Mouse (Mus musculus) ES-CJ7 (cell line): ENCODE measurements at regions not wholly inside any gene's neighbourhood (a gene's known extent, or its start where the extent isn't known, plus 50 kb on each side); places are given as distances from the start of the nearest gene placed in this dataset.

Experiments
- DNase-seq: peaks from one replicate; pipeline ENCODE4 v3.0.0; 2011; ENCODE audit warnings: low read depth, low spot score

DNA sequence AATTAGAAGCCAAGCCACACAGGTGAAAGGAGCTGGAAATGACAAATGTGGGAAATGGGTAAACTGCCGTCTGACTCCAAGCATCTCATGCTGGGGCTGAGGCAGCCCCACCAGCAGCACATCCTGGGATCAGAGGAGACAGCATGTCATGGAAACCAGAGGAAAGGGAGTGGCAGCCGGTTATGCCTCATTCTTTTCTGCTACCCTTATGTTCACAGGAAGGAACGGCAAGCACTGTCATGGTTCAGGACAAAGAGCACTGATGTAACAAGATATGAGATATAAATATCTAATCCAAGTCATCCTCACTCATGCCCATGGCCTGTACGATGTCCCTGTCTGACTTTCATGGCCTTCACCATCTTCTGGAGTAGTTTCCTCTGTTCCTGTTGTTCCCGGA is 125.2 kb upstream of the Tnfaip3 start:
- DNase-seq: no peak

DNA sequence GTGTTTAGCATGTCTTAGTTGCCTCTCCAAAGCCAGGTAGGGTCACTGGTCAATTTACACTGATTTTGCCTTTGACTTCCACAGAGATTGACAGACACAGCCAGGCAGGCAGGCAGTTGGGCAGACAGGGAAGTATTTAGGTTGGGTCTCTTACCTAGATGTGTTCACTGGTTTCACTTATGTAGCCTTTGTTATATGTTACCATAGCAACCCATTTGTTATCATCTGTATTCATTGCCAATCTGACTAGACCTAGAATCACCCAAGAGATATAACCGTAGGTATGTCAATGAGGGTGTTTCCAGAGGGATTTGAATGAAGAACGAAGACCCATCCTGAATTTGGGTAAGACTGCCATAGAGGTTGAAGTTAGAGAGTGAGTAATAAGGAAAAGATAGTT is 123.8 kb upstream of the Tnfaip3 start:
- no peak for DNase-seq

DNA sequence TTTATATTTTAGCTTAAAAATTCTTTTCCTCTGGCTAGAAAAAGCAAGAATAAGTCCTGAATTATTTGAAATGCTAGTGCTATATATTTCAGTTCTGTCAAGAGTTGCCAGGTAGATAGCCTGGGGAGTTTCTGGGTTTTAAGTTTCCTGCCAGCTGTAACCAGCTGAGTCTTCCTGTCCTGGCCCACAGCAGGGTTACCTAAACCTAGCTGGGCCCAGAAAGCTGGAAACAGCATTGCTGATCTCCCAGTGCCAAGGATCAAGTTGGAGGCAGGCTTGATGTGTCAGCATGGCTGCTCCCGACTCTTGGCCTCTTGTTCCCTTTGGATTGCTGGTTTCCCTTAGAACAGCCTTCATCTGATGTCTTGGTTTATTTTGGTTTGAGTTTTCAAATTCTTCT is 122.8 kb upstream of the Tnfaip3 start:
- DNase-seq: no peak

DNA sequence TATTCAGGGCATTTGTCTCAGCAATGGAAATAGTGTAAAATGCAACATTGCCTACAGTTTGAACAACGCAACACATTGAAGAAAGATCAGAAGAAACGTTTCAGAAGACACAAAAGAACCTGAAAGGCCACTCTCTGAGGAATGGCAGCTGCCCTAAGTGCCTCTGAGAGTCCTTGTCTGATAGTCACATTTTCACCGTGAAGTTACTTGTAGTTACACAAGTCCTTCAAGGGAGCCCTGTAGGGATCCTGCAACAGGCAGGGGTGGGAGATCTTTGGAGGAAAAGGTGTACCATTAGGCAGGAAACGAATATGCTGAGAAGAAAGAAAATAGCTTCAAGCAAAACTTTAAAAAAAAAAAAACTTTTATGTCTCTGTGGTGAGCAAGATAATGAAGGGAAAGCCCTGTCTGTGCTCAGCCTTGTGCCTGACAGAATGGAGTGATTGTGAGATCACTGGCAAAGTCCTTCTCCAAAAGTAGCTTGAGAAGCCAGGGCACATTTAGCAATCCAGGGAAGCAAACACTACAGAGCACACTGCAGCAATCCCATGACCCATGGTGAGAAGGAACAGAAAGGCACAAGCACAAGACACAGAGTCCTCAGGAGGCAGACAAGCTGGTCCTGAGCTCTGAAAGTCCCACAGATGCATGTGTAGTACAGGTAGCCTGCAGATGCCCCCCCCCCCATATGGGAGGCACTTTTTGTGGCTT is 112.3 kb upstream of the Tnfaip3 start:
- DNase-seq: no peak

DNA sequence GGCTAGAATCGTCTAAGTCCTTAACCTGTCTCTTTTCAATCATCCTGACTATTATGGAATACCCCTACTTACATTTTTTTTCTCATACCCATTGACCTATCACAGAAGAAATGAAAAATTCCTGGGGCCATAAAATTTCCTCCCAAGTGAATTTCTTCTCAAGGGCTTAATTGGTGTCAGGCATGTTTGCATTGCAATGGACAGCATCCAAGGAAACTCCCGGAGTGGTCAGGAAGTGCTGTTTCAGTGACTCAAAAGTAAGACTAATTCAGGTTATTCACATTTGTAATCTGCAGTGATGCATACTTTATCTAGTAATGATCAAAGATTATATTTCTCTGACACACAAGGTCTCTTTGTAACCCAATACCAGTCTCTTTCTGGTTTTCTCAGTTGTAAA is 111.5 kb upstream of the Tnfaip3 start:
- DNase-seq: no peak

DNA sequence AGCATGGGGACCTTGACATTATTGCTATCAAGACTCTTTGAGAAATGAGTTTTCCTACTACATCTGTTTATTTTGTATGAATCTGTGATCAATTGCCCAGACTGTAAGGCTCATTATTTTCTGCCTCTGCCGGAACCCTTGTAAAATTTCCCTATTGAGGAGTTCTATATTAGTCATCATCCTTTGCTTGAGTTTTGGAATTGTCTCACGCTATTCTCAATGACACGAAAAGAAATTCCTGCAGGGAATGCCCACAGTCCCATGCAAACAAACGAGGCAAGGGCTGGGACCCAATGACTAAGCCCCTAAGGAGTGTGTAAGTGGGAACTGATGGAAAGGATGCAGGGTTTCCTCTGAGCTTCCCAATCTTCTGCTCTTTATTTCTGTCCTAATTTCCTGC is 111.0 kb upstream of the Tnfaip3 start:
- no peak for DNase-seq

DNA sequence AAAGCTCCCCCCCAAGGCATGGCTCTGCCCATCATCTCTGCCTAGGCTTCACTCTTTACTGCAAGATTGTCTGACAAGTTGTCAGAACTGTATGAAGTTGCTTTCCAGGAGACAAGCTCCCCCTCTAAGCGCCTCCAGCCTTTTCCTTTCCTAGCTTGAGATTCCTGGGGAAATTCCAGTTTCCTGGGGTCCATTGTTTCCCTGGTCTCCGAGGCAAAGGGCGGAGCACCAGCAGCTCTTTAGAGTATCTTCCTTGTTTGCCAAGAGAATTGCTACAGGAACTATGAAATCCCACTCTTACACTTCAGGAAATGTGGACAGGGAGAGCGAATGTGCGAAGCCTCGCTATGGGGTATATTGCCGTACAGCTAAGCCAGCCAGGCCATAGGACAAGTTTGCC is 108.2 kb upstream of the Tnfaip3 start:
- DNase-seq: peak; percentile 6

DNA sequence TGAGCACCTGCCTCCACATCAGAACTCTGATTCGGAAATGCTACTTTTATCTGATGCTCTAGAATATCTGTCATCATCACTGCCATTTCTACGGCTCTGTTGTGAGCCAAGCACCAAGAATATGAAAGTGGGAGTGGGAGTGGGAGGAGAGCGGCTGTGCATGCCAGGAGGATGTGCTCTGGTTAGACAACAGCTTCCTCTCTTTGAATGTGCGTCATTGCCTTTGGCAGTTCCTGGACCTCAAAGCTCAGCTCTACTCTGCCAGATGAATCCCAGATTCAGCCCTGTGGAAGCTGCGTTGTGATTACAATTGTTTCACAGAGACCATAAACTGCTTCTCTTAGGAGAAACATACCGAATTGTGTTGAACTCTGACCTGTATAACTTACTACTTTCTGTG is 106.8 kb upstream of the Tnfaip3 start:
- no peak for DNase-seq

DNA sequence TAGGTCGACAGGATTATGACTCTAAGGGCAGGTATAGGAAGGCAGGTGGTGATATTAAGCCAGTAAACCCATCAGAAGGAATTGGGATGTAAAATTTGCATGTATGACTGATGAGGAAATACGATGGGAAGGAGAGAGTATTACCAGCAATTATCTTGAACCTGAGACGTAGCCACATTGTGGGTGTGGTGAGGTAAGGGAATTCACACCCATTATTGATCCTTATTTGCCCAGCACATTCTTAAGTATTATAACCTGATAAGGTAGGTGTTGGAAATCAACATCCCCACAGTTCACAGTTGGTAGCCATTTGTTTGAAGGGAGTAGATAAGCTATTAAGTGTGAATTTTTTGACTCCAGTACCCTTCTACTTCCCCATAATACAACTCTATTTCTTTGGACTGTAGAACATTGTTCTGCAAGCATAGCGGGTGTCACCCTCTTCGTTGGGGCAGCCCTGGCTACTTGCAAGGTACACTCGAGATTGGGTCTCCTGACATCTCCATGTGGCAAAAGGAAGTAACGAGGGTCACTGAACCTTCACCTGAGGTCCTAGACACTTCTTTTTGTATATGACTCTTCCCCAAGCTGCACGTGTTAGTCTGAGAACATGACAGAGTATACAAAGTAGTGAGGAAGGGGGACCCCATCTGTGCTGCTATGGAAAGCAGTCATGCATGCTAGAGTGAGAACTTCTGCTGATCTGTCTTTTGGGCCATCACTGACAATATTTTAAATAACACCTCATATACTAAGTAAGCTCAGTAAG is 104.0 kb upstream of the Tnfaip3 start:
- DNase-seq: no peak

DNA sequence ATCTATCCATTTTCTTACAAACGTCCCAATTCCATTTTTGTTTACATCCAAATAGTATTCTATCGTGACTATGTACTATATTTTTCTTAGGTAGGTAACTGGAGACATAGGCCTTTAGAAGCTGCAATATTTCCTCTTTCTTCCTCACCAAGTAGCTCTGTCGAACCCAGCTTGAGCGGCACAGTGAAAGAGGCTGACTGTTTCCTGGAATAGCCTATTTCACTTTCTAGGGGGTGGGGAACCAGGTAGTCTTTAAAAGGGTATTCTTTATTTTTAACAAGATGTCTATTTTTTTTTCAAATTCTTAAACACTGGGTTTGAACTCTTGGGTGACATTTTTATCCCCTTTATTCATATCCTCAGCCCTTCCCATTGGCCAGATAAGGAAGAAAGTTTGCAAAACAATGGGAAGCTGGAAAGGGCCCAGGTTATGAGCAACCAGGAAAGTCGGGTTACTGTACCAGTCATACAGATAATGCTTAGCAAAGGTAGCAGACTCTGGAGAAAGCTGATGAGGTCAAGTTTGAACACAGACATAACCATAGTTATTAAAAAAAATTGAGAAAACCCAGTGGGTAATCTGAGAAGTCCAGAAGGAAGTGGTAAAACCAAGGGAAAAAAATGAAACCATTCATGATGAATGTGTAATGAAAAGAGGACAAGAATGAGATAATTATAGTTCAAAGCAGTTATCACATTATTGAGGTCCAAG is 103.3 kb upstream of the Tnfaip3 start:
- no peak for DNase-seq

DNA sequence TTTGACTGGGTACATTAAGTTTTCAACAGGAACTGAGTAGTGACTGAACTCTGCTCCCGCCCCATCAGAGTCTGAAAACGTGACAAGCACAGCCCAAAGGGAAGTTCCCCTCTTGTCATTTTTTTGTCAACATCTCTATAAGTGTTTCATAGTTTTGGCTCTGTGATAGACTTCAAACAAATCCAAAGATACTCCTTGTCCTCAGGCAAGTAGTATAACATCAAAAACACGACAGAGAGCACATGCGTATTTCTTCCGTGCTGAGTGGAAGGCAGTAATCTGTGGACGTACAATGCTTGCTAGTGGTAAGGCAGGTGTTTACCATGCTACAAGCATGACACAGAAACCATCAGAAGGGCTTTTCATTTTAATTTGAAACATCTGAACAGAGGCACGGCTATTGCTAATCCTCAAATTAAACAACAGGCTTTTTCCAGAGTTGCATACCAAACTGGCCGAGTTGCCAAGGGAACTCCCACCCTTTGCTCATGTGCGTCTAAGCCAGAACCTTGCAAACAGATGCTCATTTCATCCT is 101.7 kb upstream of the Tnfaip3 start:
- DNase-seq: no peak

DNA sequence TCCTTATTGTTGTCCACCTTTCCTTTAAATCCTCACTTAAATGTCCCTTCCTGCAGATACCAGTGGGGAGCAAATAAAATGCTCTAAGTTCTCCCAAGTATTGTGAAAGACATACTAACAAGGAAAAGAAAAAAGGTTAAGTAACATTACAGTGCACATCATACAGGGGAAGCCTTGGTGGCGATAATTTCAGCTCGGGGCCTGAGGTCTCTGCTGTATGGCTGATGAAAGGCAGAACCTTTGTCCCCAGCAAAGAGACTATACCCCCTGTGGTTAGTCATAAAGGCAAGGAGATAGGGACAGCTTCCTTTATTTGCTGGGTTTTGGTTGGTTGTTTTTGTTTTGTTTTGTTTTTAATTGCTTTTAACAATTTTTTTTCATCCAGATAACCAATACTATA is 97.0 kb upstream of the Tnfaip3 start:
- no peak for DNase-seq

DNA sequence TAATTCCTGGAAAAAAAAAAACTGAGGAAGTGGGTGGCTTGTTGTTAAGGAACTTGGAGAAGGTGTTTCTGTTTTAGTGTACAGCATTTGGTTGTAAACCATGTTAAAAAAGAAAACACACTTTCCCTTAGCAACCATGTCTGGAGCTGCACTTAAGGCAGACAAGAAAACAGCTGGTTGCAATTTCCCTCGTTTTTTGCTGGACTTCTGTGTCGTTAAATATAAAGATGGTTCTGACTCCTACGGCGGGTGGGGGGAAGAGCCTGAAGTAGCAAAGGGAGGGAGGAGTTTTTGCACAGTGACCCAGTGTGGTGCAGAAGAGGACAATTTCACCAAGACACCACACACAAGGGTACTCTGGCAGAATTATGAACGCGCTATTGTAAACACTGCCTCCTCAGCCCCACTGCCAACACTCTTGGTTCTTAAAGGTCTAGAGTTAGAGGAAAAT is 89.8 kb upstream of the Tnfaip3 start:
- no peak for DNase-seq

DNA sequence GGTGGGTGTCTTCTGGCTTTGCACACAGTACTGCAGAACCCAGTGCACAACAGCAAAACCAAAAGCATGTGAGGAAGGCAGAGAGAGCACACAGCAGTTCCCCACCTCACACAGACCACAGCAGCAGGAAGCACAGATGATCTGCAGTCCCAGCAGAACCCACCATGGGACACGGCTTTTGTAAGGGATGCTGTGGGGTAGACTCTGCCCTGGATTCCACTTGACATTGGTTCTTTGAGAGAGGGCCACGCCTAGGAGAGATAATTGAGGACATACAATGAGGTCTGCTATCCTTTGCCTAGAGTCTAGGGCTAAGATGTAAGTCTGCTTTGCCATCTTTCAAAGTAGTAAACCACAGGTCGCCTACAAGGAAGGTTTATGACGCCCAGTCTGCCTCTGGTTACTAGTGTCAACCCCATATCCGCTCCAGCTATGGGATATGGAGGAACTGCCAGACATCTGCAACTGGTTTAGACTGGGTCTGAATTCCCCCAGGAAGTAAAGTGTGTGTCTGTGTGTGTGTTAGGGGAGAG is 89.3 kb upstream of the Tnfaip3 start:
- DNase-seq: no peak

DNA sequence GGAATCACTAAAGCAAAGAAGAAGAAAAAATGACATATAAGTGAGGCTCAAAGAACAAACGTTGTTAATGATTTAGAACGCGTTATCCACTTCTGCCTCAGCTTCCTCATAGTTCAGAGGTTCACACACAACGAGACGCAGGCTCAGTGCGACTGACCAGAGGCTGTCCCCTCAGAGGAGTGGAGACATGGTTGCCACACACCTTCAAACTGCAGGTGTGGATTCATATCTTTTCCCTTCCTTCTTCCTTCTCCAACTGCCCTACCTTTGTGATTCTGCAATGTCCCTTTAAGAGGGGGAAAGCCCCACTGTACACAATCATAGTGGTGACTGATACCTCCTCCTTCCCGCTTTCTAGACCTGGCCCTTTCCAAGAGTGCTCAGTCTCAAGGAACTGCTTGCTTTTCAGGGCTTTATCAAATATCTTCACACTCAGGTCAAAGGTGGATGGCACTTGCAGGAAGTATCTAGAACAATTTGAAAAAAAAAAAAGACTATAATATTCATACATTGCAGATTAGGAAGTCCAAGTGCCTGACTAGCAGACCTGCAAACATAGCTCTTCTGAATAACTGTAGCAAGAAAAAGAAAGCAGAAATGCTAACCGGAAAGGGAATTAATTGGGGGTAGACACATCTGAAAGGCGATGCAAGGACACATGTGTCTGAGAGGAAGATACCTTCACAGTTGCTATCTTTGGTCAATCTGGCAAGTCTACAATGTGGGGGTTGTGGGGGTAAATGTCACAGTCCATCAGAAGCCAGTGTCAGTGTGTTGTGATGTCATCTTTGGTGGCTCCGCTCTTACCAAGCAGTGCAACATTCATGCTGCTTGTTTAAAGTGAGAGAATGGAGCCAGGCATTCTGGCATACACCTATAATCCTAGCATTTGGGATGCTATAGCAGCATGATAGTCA is 84.2 kb upstream of the Tnfaip3 start:
- DNase-seq: no peak

DNA sequence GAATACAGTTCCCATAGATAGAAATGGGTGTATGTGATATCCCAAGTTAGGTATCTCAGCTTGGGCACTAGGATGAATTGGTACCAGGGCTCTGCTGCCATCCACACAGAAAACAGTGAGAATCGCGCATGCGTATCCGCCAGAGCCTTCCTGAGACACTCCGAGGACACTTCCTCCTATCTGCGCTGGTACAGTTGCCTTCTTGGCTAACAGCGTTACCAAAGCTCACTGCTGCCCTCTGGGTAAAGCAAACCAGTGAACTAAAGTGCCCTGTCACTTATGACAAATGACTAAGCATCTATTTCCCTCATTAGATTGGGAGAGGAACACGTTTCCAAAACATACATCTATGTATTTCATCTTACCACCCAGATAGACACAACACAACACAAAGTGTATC is 78.8 kb upstream of the Tnfaip3 start:
- DNase-seq: peak; percentile 54

DNA sequence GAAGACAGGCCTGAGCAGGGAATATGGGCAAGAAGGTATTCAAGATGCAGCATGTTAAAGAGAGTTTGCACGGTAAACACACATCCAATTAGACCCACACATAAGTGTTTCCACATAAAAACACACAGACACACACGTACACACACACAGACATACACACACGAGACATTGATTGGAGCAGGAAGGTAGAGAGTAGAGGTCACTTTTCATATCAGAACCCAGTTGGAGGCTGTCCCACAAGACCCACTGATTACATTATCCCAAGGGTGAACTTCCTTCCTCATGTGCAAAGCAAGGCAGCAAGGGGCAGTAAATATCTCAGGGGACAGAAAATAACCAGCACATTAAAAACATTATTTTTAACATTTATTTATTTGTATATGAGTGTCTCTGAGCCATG is 78.2 kb upstream of the Tnfaip3 start:
- DNase-seq: no peak

DNA sequence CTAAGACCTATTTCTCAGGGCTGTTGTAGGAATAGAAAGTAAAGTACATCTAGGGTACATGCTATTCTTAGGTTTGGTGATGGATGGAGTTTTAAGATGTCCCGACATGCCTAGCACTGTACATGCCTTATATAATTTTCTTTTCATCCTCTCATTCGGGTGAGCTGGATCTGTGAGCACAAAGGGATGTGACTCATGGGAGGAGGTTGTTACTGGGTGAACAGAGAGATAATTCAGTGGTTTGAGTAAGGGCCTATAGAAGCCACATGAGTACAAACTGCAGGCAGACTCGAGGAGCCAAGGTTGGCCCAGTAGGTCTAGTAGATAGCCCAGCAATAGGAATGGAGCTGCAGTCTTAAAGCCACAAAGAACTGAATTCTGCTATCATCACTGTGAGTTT is 76.5 kb upstream of the Tnfaip3 start:
- DNase-seq: no peak

DNA sequence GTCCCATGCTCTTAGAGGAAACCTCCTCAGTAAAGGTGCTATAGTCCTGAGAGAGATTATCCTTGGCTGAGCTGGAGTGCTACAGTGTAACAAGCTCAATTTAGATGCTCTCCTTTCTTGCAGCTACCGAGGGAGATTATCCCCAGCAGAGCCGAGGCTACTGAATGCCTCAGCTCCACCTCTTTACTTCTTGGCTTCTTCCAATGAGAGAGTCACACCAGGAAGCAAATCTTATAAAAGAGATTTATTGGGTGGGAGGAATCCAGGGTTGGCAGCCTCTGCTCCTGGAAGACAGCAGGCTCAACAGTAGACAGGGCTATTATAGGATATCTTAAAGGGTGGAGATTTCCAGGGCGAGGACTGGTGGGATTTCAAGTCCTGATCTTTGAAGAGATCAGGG is 75.7 kb upstream of the Tnfaip3 start:
- no peak for DNase-seq

DNA sequence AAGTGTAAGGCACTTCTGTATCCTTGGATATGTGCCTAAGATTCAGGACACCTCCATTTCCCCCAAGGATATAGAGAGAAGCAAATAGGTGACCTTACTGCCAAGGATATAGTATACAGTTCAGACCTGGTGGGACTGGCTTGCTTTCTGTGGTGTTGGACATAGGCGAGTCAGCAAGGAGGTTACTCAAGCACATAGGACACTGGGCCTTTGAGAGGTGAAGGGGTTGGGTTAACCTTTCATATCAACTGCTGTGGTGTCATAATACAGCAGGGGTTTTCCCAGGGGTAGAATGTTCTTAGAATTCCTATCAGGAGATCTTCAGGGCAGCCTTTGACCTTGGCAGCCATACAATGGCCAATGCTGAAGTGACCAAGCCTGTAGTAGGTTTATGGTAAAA is 71.5 kb upstream of the Tnfaip3 start:
- DNase-seq: no peak

DNA sequence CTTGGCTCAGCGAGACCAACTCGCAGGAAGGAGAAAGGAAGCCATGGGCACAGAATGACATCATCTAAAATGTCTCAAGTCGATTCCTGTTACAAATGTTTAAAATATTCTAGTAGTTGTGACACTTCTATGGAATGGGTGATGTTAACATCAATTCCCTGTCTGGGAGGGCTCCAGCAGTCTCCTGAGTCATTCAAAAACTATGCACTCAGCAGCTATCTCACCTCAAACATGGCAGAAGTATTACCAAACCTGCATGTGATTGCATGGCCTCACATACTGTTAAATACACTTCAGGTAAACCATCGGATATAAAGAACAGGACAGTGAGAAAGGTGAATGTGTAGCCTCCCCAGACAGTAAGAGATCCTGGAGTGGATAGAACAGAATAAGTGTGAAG is 66.7 kb upstream of the Tnfaip3 start:
- no peak for DNase-seq
